Mouse (Mus musculus) small intestine, adult 10 weeks (tissue): ENCODE results near the gene Mrpl35. TPM values are rescaled to one million over a fixed set of nuclear protein-coding genes. Genes with fewer than 3 reads are reported as not detected.

ENCODE experiments used
- polyA plus RNA-seq: library from polyadenylated mRNA; stranded (reverse); fragments of 350-450 nt; fragmentation: Illumina TruSeq; extraction: RNeasy Lipid Tissue Mini Kit (QIAGEN cat#74804); gene quantifications from one replicate; pipeline ENCODE4 v1.2.3, GENCODE M21; 2014; ENCODE audit warnings: low replicate concordance

The Mrpl35 gene
- 31.4 TPM for polyA plus RNA-seq

DNA sequence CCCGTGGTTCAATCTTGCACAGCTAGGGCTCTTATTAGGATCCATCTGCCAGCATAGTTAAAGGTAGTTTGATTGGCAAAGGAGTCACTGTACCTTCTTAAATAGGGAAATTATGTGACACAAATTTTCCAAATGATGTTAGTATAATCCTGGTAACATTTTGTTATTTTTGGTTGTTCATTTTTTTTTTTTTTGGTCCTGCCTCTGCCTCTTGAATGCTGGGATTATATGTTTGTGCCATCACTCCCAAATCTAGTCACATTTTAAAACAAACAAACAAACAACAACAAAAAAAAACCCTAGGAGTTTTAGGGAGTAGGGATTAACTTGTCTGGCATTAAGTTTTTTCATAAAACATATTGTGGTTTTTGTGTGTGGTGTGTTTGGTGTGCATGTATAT is at the start of gene Mrpl35:
Mrpl35 (minus strand) TSS at position 101 of the 400 bp plus-strand sequence.

DNA sequence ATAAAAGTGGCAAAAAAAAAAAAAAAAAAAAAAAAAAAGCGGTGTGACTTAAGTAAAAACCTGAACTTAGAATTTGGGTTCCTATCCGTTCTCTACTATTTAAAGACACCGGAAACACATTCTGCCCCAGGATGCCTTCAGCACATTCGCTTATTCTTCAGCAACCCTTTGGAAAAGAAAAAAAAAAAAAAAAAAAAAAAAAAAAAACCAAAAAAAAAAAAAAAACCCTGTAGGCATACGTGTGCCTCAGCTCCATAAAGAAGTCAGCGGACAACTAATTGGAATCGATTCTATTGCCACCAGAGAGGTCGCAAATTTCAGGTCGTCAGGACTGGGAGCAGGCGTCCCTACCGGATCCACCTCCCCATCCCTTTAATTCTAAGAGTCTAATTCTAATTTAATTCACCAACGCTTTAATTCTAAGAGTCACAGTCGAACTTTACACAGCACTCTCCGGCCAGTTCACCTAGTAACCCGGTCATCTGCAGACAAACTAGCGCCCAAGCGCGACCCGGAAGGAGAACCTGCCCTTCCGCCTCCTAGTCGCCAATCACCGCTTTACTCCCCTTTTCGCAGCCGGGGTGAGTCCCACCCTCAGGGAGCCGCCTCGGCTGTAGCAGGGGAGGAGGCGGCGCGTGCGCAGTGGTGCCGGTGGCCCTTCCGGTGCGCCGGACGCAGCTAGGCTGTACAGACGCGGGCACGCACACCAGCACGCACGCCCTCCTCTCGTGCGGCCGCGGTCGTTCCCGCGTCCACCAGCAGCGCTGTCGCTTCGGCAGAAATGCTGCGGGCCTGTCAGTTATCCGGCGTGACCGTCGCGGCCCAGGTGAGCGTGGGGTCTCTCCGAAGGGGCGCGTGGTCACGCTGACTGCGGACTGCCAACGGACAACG is 4.2 kb upstream of the Mrpl35 start, which contains the start of gene Immt:
Immt (plus strand) TSS at position 642 of the 891 bp plus-strand sequence.

Other genes starting within 250 kb of the Mrpl35 start
- gene Kdm3a, start 194.0 kb downstream of the Mrpl35 start, polyA plus RNA-seq: 81.1 TPM
- 1.3 TPM for gene Reep1, start 119.4 kb downstream of the Mrpl35 start, polyA plus RNA-seq
- 230 TPM for gene Immt, start 4.4 kb upstream of the Mrpl35 start, polyA plus RNA-seq
- 229 TPM for gene Ptcd3, start 81.8 kb upstream of the Mrpl35 start, polyA plus RNA-seq
- 1.7 TPM for gene Polr1a, start 82.1 kb upstream of the Mrpl35 start, polyA plus RNA-seq